Mouse (Mus musculus) heart, postnatal 4 days (tissue): ENCODE results near the gene Lcn12. TPM values are rescaled to one million over a fixed set of nuclear protein-coding genes. Genes with fewer than 3 reads are reported as not detected.

Experiments used
- DNase-seq: peaks from one replicate; pipeline ENCODE4 v3.0.0; 2021
- total RNA-seq, 2 experiments: library from RNA; stranded (reverse); gene quantifications; 2 replicates each; pipeline ENCODE4 v1.2.3; 2021

Gene Lcn12
- total RNA-seq, result not detected

GRCm38 (mm10) chr2:25493476-25493961 lies at the start of gene Lcn12:
Lcn12 (minus strand) TSS chr2:25493911.
- DNase-seq, result no peak

GRCm38 (mm10) chr2:25541644-25542367 lies 48.1 kb upstream of the Lcn12 start:
- DNase-seq, result no peak

DNA sequence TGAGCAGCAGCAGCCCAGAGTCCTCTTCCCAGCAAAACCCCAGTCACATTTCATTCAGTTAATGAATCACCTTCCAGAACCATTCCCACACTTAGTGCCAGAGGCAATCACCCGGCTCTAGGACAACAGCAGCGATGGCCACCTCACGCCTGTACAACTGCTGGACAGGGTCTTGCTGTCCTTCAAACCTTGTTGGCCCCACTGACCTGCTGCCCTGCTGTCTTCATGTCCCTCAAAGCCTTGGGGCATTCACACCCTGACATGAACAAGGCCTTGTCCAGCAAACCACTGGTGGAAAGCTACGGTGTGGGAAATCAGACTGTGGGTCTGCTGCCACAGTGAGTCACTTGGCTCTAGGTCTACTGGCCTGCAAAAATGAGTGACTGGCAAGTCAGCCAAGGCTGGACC lies 46.8 kb upstream of the Lcn12 start:
- no peak for DNase-seq

DNA sequence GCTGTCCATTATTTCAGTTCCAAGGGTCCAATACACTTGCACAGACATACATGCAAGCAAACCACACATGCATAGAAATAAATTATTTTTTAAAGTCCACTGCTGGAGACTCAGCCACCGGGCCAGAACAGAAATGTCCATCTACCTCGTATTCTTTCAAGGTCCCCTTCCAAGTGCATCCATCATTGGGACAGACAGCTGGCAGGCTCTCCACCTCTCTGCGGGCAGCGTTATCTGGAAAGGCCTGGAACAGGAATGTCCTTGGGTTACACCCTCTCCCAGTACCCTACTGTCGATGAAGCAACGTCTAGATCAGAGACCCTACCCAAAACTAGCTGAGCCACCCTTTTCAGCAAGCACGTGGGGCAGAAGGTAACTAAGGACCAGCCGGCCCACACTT lies 42.8 kb upstream of the Lcn12 start:
- no peak for DNase-seq

GRCm38 (mm10) chr2:25534866-25535182 lies 41.1 kb upstream of the Lcn12 start:
- no peak for DNase-seq

DNA sequence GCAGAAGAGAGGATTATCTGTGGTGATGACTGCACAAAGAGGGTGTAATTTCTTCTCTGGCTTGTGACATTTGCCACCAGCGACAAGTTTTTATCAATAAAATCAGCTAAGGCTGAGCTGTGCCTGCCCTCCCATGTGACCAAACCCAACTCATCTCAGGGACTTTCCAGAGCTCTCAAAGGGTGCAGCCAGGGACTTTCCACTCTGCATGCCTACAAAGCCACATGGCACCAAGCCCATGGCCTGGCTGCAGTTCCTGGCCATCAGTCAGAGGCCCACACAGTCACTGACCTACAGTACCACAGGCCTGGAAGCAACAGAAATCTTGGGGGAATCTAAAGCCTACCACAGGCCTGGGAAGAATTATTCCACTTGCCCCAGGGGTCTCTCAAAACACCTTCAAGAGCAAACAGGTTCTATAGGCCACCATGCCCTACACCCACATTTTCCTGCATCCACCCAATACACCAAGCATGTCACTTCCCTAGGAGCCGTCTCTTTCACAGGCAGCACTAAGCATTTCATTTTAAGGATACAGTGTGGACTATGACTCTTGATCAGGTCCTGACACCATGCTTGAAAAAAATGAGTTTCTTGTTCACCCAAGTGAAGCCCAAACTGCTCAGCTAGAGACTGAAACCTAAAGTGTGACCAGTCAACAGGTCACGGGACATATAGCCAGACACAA lies 40.6 kb upstream of the Lcn12 start:
- peak; percentile 85 for DNase-seq

DNA sequence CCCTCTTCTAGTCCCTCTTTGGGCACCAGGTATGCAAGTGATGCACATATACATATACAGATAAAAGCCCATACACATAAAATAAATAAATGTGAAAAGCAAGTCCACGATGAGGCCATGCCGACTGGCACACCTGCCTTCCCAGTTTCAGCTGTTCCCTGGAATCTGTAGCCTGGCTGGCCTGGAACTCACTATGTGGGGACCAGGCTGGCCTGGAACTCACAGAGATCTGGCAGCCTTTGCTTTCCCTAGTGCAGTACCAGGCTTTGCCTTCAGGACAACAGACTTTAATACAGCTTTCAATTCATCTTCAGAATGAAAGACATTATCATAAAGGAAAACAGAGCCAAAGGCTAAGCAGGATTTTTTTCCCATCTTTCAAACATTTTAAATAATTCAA lies 40.0 kb upstream of the Lcn12 start:
- DNase-seq, result no peak

- no peak for DNase-seq
Measured at GRCm38 (mm10) chr2:25526510-25527302, 33.0 kb upstream of the Lcn12 start.

DNA sequence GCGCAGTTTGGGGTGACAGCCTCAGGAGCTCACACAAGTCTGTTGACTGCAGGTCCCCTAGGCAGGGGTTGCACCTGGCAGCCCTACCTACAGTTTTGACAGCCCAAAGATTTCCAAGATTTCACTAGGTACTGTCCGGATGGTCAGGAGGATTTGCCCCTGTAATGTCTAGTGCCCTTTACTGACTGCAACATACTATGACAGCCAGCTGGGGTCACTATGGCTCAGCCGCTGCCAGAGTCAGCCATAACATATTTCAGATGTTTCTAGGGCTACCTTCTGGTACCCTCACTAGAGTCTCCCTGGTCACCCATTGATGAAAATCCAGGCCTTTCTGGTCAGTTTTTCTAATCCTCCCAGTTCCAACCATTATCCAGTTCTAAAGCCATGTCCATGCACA lies 16.2 kb upstream of the Lcn12 start:
- no peak for DNase-seq

GRCm38 (mm10) chr2:25506964-25507363 lies 13.3 kb upstream of the Lcn12 start:
- DNase-seq, result no peak

DNA sequence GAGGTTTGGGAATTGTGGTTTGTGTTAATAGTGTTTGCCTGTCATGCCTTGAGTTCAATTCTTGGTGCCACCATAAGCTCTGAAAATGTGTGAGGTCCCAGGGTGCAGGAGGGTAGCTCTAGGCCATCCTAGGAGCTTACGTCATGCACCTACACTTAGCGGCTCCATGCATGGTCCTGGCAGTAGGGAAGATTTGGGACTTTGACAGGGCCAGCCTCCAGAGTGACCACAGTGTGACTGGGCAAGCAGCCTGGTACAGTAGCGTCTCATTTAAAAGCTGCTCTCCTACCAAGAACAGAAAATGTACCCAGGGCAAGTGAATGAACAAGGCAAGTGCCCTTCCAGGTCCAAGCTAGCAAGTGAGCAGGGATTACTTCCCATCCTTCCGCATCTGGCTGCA lies 12.1 kb upstream of the Lcn12 start:
- DNase-seq, result no peak

DNA sequence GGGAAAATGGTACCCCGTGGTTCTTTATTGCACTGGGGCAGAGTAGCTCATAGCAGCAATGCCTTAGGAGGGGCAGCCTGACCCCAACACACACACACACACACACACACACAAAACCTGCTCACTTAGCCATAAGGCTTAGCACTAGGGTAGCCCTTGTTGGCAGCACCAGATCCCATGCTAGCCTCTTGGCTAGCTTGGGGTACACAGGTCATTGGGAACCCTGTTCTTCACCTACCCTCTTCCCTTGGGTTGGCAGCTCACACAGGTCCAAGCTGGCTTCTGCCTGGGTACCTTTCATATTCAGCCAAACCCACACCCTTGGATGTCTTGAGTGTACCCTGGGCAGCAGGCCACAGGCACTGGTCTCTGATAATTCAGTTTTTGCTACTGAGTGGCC lies 11.3 kb upstream of the Lcn12 start:
- DNase-seq, result no peak

GRCm38 (mm10) chr2:25504538-25504937 lies 10.8 kb upstream of the Lcn12 start:
- DNase-seq, result no peak

GRCm38 (mm10) chr2:25502726-25503125 lies 9.0 kb upstream of the Lcn12 start:
- no peak for DNase-seq

DNA sequence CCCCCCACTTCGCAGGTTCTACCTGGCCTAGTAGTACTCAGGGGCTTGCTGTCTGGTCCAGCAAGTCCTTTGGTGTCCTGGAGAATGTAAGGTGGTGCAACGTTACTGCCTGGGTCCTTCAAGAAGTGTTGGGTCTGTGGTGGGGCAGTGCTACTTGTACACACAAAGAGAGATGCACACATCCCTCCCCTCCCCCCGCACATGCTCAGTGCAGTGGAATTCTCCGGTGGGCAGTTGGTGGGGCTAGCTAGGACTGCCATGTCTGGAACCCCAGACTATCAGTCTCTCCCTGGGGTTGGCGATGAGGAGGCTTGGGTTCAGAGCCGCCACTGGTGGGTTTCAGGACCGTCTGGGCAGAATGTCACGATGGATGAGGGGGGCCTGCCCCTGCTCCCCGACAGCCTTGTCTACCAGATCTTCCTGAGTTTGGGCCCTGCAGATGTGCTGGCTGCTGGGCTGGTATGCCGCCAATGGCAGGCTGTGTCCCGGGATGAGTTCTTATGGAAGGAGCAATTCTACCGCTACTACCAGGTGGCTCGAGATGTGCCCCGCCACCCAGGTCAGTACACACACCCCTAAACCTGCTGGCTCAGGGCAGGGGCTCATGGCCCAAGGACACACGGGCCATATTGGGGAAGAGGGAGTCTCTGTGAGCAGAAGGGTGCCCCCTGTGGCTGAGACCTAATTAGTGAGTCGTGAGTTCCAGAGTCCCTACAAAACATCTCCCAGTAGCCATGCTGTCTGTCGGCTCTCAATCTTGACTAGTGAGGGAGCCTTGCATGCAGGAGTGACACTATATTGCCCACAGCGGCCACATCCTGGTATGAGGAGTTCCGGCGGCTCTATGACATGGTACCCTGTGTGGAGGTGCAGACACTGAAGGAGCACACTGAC lies 8.1 kb upstream of the Lcn12 start, which contains the start of gene C8g:
Gene C8g (minus strand): TSS at position 127 of the 894 bp plus-strand sequence.
- DNase-seq, result no peak

GRCm38 (mm10) chr2:25500576-25501405 lies 7.1 kb upstream of the Lcn12 start, which contains the start of gene Fbxw5:
Fbxw5 (plus strand) TSS chr2:25500750.
- peak; percentile 87 for DNase-seq

DNA sequence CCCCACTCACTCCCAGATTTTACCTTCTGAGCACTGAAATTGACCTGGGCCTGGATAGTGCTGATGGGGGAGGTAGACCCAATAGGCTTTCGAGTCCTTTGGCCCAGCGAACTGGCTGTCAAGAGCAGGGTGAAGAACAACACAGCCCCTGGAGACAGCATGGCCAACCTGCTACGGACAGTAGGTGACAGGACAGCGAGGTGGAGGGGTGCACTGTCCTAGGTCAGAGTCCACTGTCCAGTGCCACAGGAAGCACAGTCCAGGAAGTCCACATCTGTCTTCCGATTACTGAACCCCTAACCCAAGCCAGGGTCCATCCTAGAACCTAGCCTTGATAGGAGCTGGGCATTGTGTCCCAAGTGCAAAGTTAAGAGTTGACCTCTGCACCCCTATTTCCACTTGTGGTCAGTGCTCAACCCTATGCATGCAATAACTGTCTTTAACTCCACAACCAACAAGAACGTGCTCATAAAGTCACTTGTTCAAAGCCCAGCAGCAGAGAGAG lies 6.4 kb upstream of the Lcn12 start:
- no peak for DNase-seq

GRCm38 (mm10) chr2:25498622-25499478 lies 5.1 kb upstream of the Lcn12 start:
- no peak for DNase-seq

DNA sequence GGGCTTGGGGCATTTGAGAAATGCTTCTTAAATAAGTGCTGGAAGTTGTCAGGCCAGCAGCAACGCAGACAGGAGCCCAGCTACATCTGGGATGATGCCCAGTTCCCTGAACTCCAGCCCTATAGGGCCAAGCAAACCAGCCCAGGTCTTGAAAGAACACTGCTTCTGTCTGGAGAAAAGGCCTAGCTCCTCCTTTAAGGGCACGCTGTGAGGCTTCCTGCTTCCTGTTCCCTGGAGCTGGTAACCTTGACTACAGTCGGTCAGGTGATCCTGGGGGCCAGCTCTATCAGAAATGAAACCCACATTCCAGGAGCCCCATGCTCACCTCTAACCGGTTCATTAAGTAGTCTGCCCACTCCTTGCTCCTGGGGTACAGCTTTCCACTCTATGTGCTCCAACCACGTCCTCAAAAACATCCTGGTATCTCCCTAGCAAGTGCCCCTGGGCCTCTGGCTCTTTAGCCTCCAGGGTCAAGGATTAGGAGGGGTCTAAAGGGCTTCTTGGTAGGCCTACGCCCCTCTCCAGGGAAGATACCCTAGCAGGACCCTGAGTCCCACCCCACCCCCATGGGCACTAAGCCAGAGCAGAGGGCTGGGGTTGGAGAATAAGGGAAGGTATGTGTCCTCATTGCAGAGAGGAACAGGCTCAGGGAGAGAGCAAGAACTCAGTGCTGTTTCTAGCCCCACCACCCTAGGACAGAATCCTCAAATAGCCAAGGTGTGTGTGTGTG lies 4.3 kb upstream of the Lcn12 start:
- no peak for DNase-seq
